Comparison of ENCODE assay signal across 17 mouse cellular contexts in the genomic region with DNA sequence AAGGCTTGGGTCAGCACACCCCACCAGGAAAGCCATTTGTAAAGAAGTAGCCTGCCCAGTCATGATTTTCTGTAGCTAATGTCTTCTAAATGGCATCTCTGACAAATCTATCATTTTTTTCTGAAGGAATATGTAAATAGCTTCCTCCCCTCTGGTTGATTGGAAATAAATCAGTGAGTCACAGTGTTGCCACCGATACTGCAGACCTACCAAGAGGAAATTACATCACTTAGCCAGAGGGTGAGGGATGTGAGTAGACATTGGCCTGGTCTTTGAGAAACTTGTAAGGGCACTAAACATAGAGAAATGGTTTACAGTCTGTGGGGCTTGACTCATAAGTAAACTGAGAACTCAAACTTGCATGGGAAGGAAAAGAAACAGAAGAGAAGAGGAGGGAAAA.
"Had no signal": no experiment of that assay in that cellular context is flagged by ENCODE, and none has a peak within 500 bp of the region (broad histone marks: within the 10 kb centered on the region; RNA-seq: fewer than 3 reads in every experiment).

No protein-coding gene starts in this region.

- H3K4me1 ChIP-seq: liver, embryonic 13.5 days had no signal

- H3K4me2 ChIP-seq: liver, embryonic 13.5 days; midbrain, embryonic 11.5 days had no signal

- H3K9ac ChIP-seq: liver, embryonic 13.5 days had no signal

- H3K4me3 ChIP-seq: layer of hippocampus, adult 2 months; left cerebral cortex, adult 2 months; liver, embryonic 13.5 days had no signal

- H3K9me3 ChIP-seq: liver, embryonic 13.5 days had no signal

- H3K27me3 ChIP-seq: liver, embryonic 13.5 days had no signal

- H3K36me3 ChIP-seq: liver, embryonic 13.5 days had no signal

- H3K27ac ChIP-seq: kidney, postnatal 0 days; layer of hippocampus, adult 2 months; left cerebral cortex, adult 2 months; liver, embryonic 13.5 days; stomach, postnatal 0 days had no signal

- DNase-seq: kidney, postnatal 25 days; layer of hippocampus, adult 9-11 months; layer of hippocampus, postnatal 36 days; liver, embryonic 13.5 days; lung, adult 2 months; lung, postnatal 14 days; lung, postnatal 4 days; midbrain, embryonic 14.5 days; right cerebral cortex, postnatal 4 days; thymus, adult 2 months; thymus, postnatal 14 days; thymus, postnatal 4 days had no signal
